Mouse (Mus musculus) midbrain, embryonic 13.5 days (tissue): ENCODE measurements around the gene Npcd. TPM values are rescaled to one million over a fixed set of nuclear protein-coding genes. Genes with fewer than 3 reads are reported as not detected.

Source experiments
- ATAC-seq: fragments of 200-750 bp; cut with Nextera tagmentation; 2 replicates; pipeline ENCODE4 v1.8.0; 2017; ENCODE audit warnings: mild to moderate bottlenecking, moderate TSS enrichment, moderate library complexity
- H3K27ac ChIP-seq: fragments of 300-500 bp; sonication (generic); 2 replicates; pipeline ENCODE4 v1.5.1; 2015; ENCODE audit warnings: inconsistent platforms, mild to moderate bottlenecking, moderate library complexity
- H3K27me3 ChIP-seq: fragments of 300-500 bp; sonication (generic); 2 replicates; pipeline ENCODE4 v1.6.1; 2015; ENCODE audit warnings: mild to moderate bottlenecking, inconsistent platforms
- H3K36me3 ChIP-seq: fragments of 300-500 bp; sonication (generic); 2 replicates; pipeline ENCODE4 v1.6.1; 2015; ENCODE audit warnings: mild to moderate bottlenecking, inconsistent platforms
- H3K4me1 ChIP-seq: fragments of 300-500 bp; sonication (generic); replicated peaks from 2 replicates; pipeline ENCODE4 v1.6.1; 2015; ENCODE audit warnings: inconsistent platforms
- H3K4me2 ChIP-seq: fragments of 300-500 bp; sonication (generic); replicated peaks from 2 replicates; pipeline ENCODE4 v1.6.1; 2015; ENCODE audit warnings: moderate library complexity, mild to moderate bottlenecking, inconsistent platforms
- H3K4me3 ChIP-seq: fragments of 300-500 bp; sonication (generic); replicated peaks from 2 replicates; pipeline ENCODE4 v1.5.1; 2015; ENCODE audit warnings: mild to moderate bottlenecking, inconsistent platforms
- H3K9ac ChIP-seq: fragments of 300-500 bp; sonication (generic); replicated peaks from 2 replicates; pipeline ENCODE4 v1.6.1; 2015; ENCODE audit warnings: mild to moderate bottlenecking, inconsistent platforms
- H3K9me3 ChIP-seq: fragments of 300-500 bp; sonication (generic); 2 replicates; pipeline ENCODE4 v1.6.1; 2016; ENCODE audit warnings: mild to moderate bottlenecking, inconsistent platforms
- WGBS: fragments of 180-500 bp; shearing (Covaris S2); methylation state at CpG from one replicate; pipeline ENCODE4 v1.1.7; 2015; 5-methylcytosine and 5-hydroxymethylcytosine counted together
- polyA plus RNA-seq: library from polyadenylated mRNA; unstranded; fragments of >200 nt; fragmentation: Nextera tagmentation; extraction: Ambion mirVana; gene quantifications from 2 replicates; pipeline ENCODE4 v1.2.1, GENCODE M21; 2015

Gene Npcd
- 0.58 and 1.2 TPM in 2 replicates for polyA plus RNA-seq

GRCm38 (mm10) chr15:79834130-79834880 lies at the start of gene Npcd, which contains the start of gene Cbx6:
Gene Npcd (minus strand): TSS chr15:79834237.
Gene Cbx6 (minus strand): TSS chr15:79834688.
- peak; percentile 89 for ATAC-seq
- Histone ChIP-seq H3K36me3 (peaks cover 7% of the 10 kb centered on the region; the same call in 1 of the 2 replicates), H3K27ac (peak within 1 kb of the TSS; percentile 97), H3K9me3 (no peaks in the 10 kb centered on the region), H3K27me3 (no peaks in the 10 kb centered on the region), H3K4me1 (peaks cover 61% of the 10 kb centered on the region), H3K4me2 (peak within 1 kb of the TSS; percentile 99), H3K9ac (peak within 1 kb of the TSS; percentile 97), H3K4me3 (peak within 1 kb of the TSS; percentile 95)
- 1% methylated on average over 58 of the region's 58 CpGs for WGBS

- WGBS, result under 1% methylated on average over 30 of the region's 30 CpGs
- Histone ChIP-seq H3K4me1 (peaks cover 4% of the 10 kb centered on the region; the same call in 1 of the 2 replicates), H3K27me3 (no peaks in the 10 kb centered on the region), H3K4me2 (peak overlapping the region; percentile 64), H3K4me3 (peak overlapping the region; percentile 47), H3K27ac (peak overlapping the region; percentile 94), H3K36me3 (no peaks in the 10 kb centered on the region), H3K9me3 (no peaks in the 10 kb centered on the region), H3K9ac (peak overlapping the region; percentile 72)
- ATAC-seq, result peak; percentile 94
These were observed 49.4 kb upstream of the Npcd start for GRCm38 (mm10) chr15:79883352-79883822.

- H3K27ac ChIP-seq, result peak overlapping the region; percentile 94
- no peaks in the 10 kb centered on the region for H3K9me3 ChIP-seq
- ATAC-seq, result peak; percentile 71
- H3K4me3 ChIP-seq, result peak overlapping the region; percentile 47
- 24% methylated on average over 19 of the region's 19 CpGs for WGBS
- peaks cover 4% of the 10 kb centered on the region; the same call in 1 of the 2 replicates for H3K4me1 ChIP-seq
- no peaks in the 10 kb centered on the region for H3K27me3 ChIP-seq
- H3K4me2 ChIP-seq, result peak overlapping the region; percentile 64
- H3K36me3 ChIP-seq, result no peaks in the 10 kb centered on the region
- H3K9ac ChIP-seq, result peak overlapping the region; percentile 72
These were observed 48.7 kb upstream of the Npcd start for GRCm38 (mm10) chr15:79882623-79883267.

GRCm38 (mm10) chr15:79880477-79880876 lies 46.4 kb upstream of the Npcd start:
- Histone ChIP-seq H3K27me3 (no peaks in the 10 kb centered on the region), H3K4me3 (no peak overlapping the region), H3K4me1 (peaks cover 4% of the 10 kb centered on the region; the same call in 1 of the 2 replicates), H3K36me3 (no peaks in the 10 kb centered on the region), H3K9me3 (no peaks in the 10 kb centered on the region), H3K27ac (no peak overlapping the region), H3K9ac (no peak overlapping the region), H3K4me2 (no peak overlapping the region)
- ATAC-seq, result no peak
- 84% methylated on average over 3 of the region's 3 CpGs for WGBS

- Histone ChIP-seq H3K4me2 (no peak overlapping the region), H3K36me3 (no peaks in the 10 kb centered on the region), H3K27me3 (no peaks in the 10 kb centered on the region), H3K9ac (no peak overlapping the region), H3K4me1 (peaks cover 4% of the 10 kb centered on the region; the same call in 1 of the 2 replicates), H3K4me3 (no peak overlapping the region), H3K9me3 (no peaks in the 10 kb centered on the region), H3K27ac (peak overlapping the region; percentile 32)
- no peak for ATAC-seq
- 55% methylated on average over 13 of the region's 13 CpGs for WGBS
These were observed 45.3 kb upstream of the Npcd start for GRCm38 (mm10) chr15:79879319-79879718.

- WGBS, result 75% methylated on average over 6 of the region's 6 CpGs
- no peak overlapping the region for H3K9ac ChIP-seq
These were observed 44.7 kb upstream of the Npcd start for GRCm38 (mm10) chr15:79878725-79879136.

GRCm38 (mm10) chr15:79875261-79875995 lies 41.4 kb upstream of the Npcd start:
- Histone ChIP-seq H3K4me2 (no peak overlapping the region), H3K36me3 (no peaks in the 10 kb centered on the region), H3K9me3 (no peaks in the 10 kb centered on the region), H3K27me3 (no peaks in the 10 kb centered on the region), H3K9ac (no peak overlapping the region), H3K4me1 (no peaks in the 10 kb centered on the region), H3K27ac (no peak overlapping the region), H3K4me3 (no peak overlapping the region)
- 89% methylated on average over 18 of the region's 18 CpGs for WGBS
- ATAC-seq, result no peak

More at GRCm38 (mm10) chr15:79878725-79879136, 44.7 kb upstream of the Npcd start:
- Histone ChIP-seq H3K4me2 (no peak overlapping the region), H3K36me3 (no peaks in the 10 kb centered on the region), H3K9me3 (no peaks in the 10 kb centered on the region), H3K4me3 (no peak overlapping the region), H3K4me1 (peaks cover 4% of the 10 kb centered on the region; the same call in 1 of the 2 replicates), H3K27me3 (no peaks in the 10 kb centered on the region), H3K27ac (peak overlapping the region; percentile 32)
- ATAC-seq, result no peak

- Histone ChIP-seq H3K4me2 (no peak overlapping the region), H3K4me3 (no peak overlapping the region), H3K36me3 (no peaks in the 10 kb centered on the region), H3K9ac (no peak overlapping the region), H3K27ac (no peak overlapping the region), H3K27me3 (no peaks in the 10 kb centered on the region), H3K4me1 (no peaks in the 10 kb centered on the region), H3K9me3 (no peaks in the 10 kb centered on the region)
- ATAC-seq, result no peak
- 66% methylated on average over 2 of the region's 2 CpGs for WGBS
These were observed 40.0 kb upstream of the Npcd start for GRCm38 (mm10) chr15:79873995-79874394.

GRCm38 (mm10) chr15:79873545-79873944 lies 39.5 kb upstream of the Npcd start:
- 92% methylated on average over 8 of the region's 8 CpGs for whole genome bisulfite sequencing
- Histone ChIP-seq H3K36me3 (no peaks in the 10 kb centered on the region), H3K9me3 (no peaks in the 10 kb centered on the region), H3K9ac (no peak overlapping the region), H3K4me1 (no peaks in the 10 kb centered on the region), H3K4me3 (no peak overlapping the region), H3K27me3 (no peaks in the 10 kb centered on the region), H3K4me2 (no peak overlapping the region), H3K27ac (no peak overlapping the region)
- no peak for ATAC-seq

- Histone ChIP-seq H3K9me3 (no peaks in the 10 kb centered on the region), H3K27me3 (no peaks in the 10 kb centered on the region), H3K4me3 (no peak overlapping the region), H3K27ac (no peak overlapping the region), H3K4me2 (no peak overlapping the region), H3K36me3 (no peaks in the 10 kb centered on the region), H3K9ac (no peak overlapping the region), H3K4me1 (0 out of 2 replicates have a peak, but pooled peaks cover 4% of the 10 kb centered on the region)
- no peak for ATAC-seq
- 87% methylated on average over 3 of the region's 3 CpGs for WGBS
These were observed 33.4 kb upstream of the Npcd start for GRCm38 (mm10) chr15:79867260-79868002.

GRCm38 (mm10) chr15:79859821-79860220 lies 25.8 kb upstream of the Npcd start:
- Histone ChIP-seq H3K36me3 (no peaks in the 10 kb centered on the region), H3K27ac (no peak overlapping the region), H3K4me1 (0 out of 2 replicates have a peak, but pooled peaks cover 4% of the 10 kb centered on the region), H3K4me2 (no peak overlapping the region), H3K9me3 (no peaks in the 10 kb centered on the region), H3K9ac (no peak overlapping the region), H3K4me3 (no peak overlapping the region), H3K27me3 (no peaks in the 10 kb centered on the region)
- WGBS, result 91% methylated on average over 9 of the region's 9 CpGs
- no peak for ATAC-seq
